ENCODE assay signal across 10 mouse cellular contexts in the genomic region with DNA sequence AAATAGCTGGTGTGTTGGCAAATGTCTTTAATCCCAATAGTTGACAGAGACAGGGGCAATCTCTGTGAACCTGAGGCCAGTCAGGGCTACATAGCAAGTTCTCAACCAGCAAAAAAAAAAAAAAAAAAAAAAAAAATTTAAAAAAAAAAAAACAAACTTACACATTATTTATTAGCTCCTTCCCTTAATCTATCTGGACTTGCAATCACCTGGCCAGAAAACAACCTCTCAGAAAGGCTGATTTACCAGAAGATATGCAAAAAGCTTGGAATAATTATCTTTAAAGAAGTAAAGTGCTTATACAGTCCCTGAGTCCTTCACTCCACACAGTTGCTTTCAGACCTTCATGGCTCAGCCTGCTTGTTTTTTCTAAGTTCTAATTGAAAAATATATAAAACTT. TPM values are rescaled to one million over a fixed set of nuclear protein-coding genes. Genes with fewer than 3 reads are reported as not detected.
A peak's percentile ranks its signal among the peaks of the same experiment; 100 is the strongest.
DNase-seq lines count a peak whose midpoint lies in the region; ATAC-seq and TF ChIP-seq lines count a peak whose summit lies in the region.
"Had no signal": no experiment of that assay in that cellular context is flagged by ENCODE, and none has a peak within 500 bp of the region (broad histone marks: within the 10 kb centered on the region; RNA-seq: fewer than 3 reads in every experiment).

No protein-coding gene starts in this region.

- no peak for TF ChIP-seq POLR2A in cortical plate, adult 2 months (IDR thresholded peaks at IDR 0.05; ENCODE audit: extremely low read depth, insufficient read depth, low read length)

- peak overlapping the region; percentile 65 for H3K4me2 ChIP-seq in heart, postnatal 0 days (ENCODE audit: low read depth, low read length)
- peak overlapping the region; percentile 86 for H3K4me2 ChIP-seq in intestine, embryonic 14.5 days (ENCODE audit: low read length)
- peak overlapping the region; percentile 79 for H3K4me2 ChIP-seq in midbrain, embryonic 16.5 days (ENCODE audit: low read length)

- H3K4me1 ChIP-seq in heart, postnatal 0 days (ENCODE audit: control insufficient read depth, insufficient read depth): peaks cover 16% of the 10 kb centered on the region
- H3K4me1 ChIP-seq in cortical plate, adult 2 months (ENCODE audit: control insufficient read depth, insufficient read depth, low read length): peaks cover 3% of the 10 kb centered on the region; the same call in 1 of the 2 replicates
- H3K4me1 ChIP-seq in intestine, embryonic 14.5 days (replicated peaks; ENCODE audit: control insufficient read depth, insufficient read depth, low read length): peaks cover 14% of the 10 kb centered on the region
- peaks cover 24% of the 10 kb centered on the region for H3K4me1 ChIP-seq in midbrain, embryonic 16.5 days (ENCODE audit: control insufficient read depth, insufficient read depth, low read length)

- peak overlapping the region; percentile 84 for H3K9ac ChIP-seq in heart, postnatal 0 days (replicated peaks; ENCODE audit: low read depth, low read length)
- H3K9ac ChIP-seq in intestine, embryonic 14.5 days (ENCODE audit: low read length): peak overlapping the region; percentile 86
- no peak overlapping the region for H3K9ac ChIP-seq in midbrain, embryonic 16.5 days (ENCODE audit: low read depth, low read length)

- no peaks in the 10 kb centered on the region for H3K27me3 ChIP-seq in heart, postnatal 0 days (ENCODE audit: control insufficient read depth, insufficient read depth, low read length)
- H3K27me3 ChIP-seq in intestine, embryonic 14.5 days (replicated peaks; ENCODE audit: control insufficient read depth, insufficient read depth, low read length): no peaks in the 10 kb centered on the region
- no peaks in the 10 kb centered on the region for H3K27me3 ChIP-seq in midbrain, embryonic 16.5 days (ENCODE audit: control insufficient read depth, insufficient read depth, low read depth, low read length)

- TF ChIP-seq CTCF in heart, postnatal 0 days (IDR thresholded peaks at IDR 0.05; ENCODE audit: low read depth): no peak
- no peak for TF ChIP-seq CTCF in cortical plate, adult 2 months (IDR thresholded peaks at IDR 0.05; ENCODE audit: extremely low read depth, insufficient read depth, low read length)

- no peak for DNase-seq in heart, postnatal 0 days (ENCODE audit: low spot score)
- no peak for DNase-seq in heart, postnatal 4 days
- DNase-seq in intestine, embryonic 14.5 days (ENCODE audit: low spot score): no peak
- no peak for DNase-seq in gastrocnemius, postnatal 25 days
- no peak for DNase-seq in thymus, postnatal 0 days (ENCODE audit: low spot score)
- DNase-seq in spleen, postnatal 4 days (ENCODE audit: low spot score in 2 of 2): no peak
- DNase-seq: right cerebral cortex, postnatal 25 days had no signal

- no peak for ATAC-seq in heart, postnatal 0 days (ENCODE audit: insufficient read depth, low read depth)
- ATAC-seq in intestine, embryonic 14.5 days (replicated peaks; ENCODE audit: low FRiP score, low TSS enrichment, low read depth): no peak
- no peak for ATAC-seq in midbrain, embryonic 16.5 days

- peak overlapping the region; percentile 94; the same call in 1 of the 2 replicates for H3K27ac ChIP-seq in heart, postnatal 0 days (ENCODE audit: low read depth)
- no peak overlapping the region for H3K27ac ChIP-seq in cortical plate, adult 2 months (ENCODE audit: insufficient read depth, low read length)
- H3K27ac ChIP-seq in intestine, embryonic 14.5 days (ENCODE audit: low read depth): no peak overlapping the region
- no peak overlapping the region for H3K27ac ChIP-seq in midbrain, embryonic 16.5 days (ENCODE audit: low read length)

- peak overlapping the region; percentile 78 for H3K4me3 ChIP-seq in heart, postnatal 0 days (ENCODE audit: low read depth, low read length)
- peak overlapping the region; percentile 80; the same call in 1 of the 2 replicates for H3K4me3 ChIP-seq in cortical plate, adult 2 months (ENCODE audit: insufficient read depth, low read length)
- H3K4me3 ChIP-seq in intestine, embryonic 14.5 days (ENCODE audit: low read depth, low read length): peak overlapping the region; percentile 98
- H3K4me3 ChIP-seq in midbrain, embryonic 16.5 days (ENCODE audit: low read depth, low read length): peak overlapping the region; percentile 99

- TF ChIP-seq EP300 in heart, postnatal 0 days (IDR thresholded peaks at IDR 0.05; ENCODE audit: low read depth): no peak

- no peaks in the 10 kb centered on the region for H3K9me3 ChIP-seq in heart, postnatal 0 days (replicated peaks; ENCODE audit: control insufficient read depth, low read length)
- H3K9me3 ChIP-seq in intestine, embryonic 14.5 days (ENCODE audit: control insufficient read depth, low read length): no peaks in the 10 kb centered on the region
- H3K9me3 ChIP-seq in midbrain, embryonic 16.5 days (replicated peaks; ENCODE audit: control insufficient read depth, low read length, poor library complexity, severe bottlenecking): no peaks in the 10 kb centered on the region

- H3K36me3 ChIP-seq in heart, postnatal 0 days (replicated peaks; ENCODE audit: control insufficient read depth, insufficient read depth, low read length): peaks cover 3% of the 10 kb centered on the region; the same call in 1 of the 2 replicates
- H3K36me3 ChIP-seq in intestine, embryonic 14.5 days (ENCODE audit: control insufficient read depth, insufficient read depth, low read length): peaks cover 7% of the 10 kb centered on the region; the same call in 1 of the 2 replicates
- no peaks in the 10 kb centered on the region for H3K36me3 ChIP-seq in midbrain, embryonic 16.5 days (ENCODE audit: control insufficient read depth, insufficient read depth, low read length)

RNA-seq across cellular contexts. Expression of a gene that starts 1.7 kb away (rescaled TPM):
- total RNA-seq in heart, postnatal 0 days (2014; rRNA removed; ENCODE audit: low replicate concordance): 52.8 and 55.2 TPM in 2 replicates
- 85.4 and 90.4 TPM in 2 replicates for polyA plus RNA-seq in heart, postnatal 0 days (2015; fragmentation: Nextera tagmentation; extraction: Ambion mirVana)
- total RNA-seq in heart, postnatal 4 days (2021): 100 to 1,000 TPM; 101 to 109 TPM
- 72.9 and 78.3 TPM in 2 replicates for polyA plus RNA-seq in cortical plate, adult 2 months (2012; rRNA removed)
- polyA plus RNA-seq in intestine, embryonic 14.5 days (2014; fragmentation: Nextera tagmentation; extraction: Ambion mirVana): 138 and 154 TPM in 2 replicates
- 216 and 221 TPM in 2 replicates for polyA plus RNA-seq in midbrain, embryonic 16.5 days (2015; fragmentation: Nextera tagmentation; extraction: Ambion mirVana)
- 10 to 100 TPM; 84.6 to 87.8 TPM for total RNA-seq in gastrocnemius, postnatal 25 days (2021)
- 130 and 145 TPM in 2 replicates for polyA plus RNA-seq in thymus, postnatal 0 days (2015; fragmentation: Nextera tagmentation; extraction: Ambion mirVana)

RNA-seq across cellular contexts. Expression of a gene that starts 1.7 kb away (rescaled TPM):
- total RNA-seq in heart, postnatal 0 days (2014; rRNA removed; ENCODE audit: low replicate concordance): 10.5 and 14.9 TPM in 2 replicates
- polyA plus RNA-seq in heart, postnatal 0 days (2015; fragmentation: Nextera tagmentation; extraction: Ambion mirVana): 6.9 and 7.3 TPM in 2 replicates
- total RNA-seq in heart, postnatal 4 days (2021): 10 to 100 TPM; 12.3 to 14.9 TPM
- polyA plus RNA-seq in cortical plate, adult 2 months (2012; rRNA removed): 9.5 and 10.2 TPM in 2 replicates
- 6.7 and 8.2 TPM in 2 replicates for polyA plus RNA-seq in intestine, embryonic 14.5 days (2014; fragmentation: Nextera tagmentation; extraction: Ambion mirVana)
- 9.6 and 10.0 TPM in 2 replicates for polyA plus RNA-seq in midbrain, embryonic 16.5 days (2015; fragmentation: Nextera tagmentation; extraction: Ambion mirVana)
- total RNA-seq in gastrocnemius, postnatal 25 days (2021): 1 to 10 TPM; 6.5 to 6.7 TPM
- polyA plus RNA-seq in thymus, postnatal 0 days (2015; fragmentation: Nextera tagmentation; extraction: Ambion mirVana): 6.9 and 9.4 TPM in 2 replicates

RNA-seq across cellular contexts. Expression of a gene that starts 9.9 kb away (rescaled TPM):
- total RNA-seq in heart, postnatal 0 days (2014; rRNA removed; ENCODE audit: low replicate concordance): not detected in 2 replicates
- polyA plus RNA-seq in heart, postnatal 0 days (2015; fragmentation: Nextera tagmentation; extraction: Ambion mirVana): 0.46 and 0.55 TPM in 2 replicates
- total RNA-seq in heart, postnatal 4 days (2021): not detected
- polyA plus RNA-seq in cortical plate, adult 2 months (2012; rRNA removed): not detected in 2 replicates
- polyA plus RNA-seq in intestine, embryonic 14.5 days (2014; fragmentation: Nextera tagmentation; extraction: Ambion mirVana): 1.2 and 2.1 TPM in 2 replicates
- polyA plus RNA-seq in midbrain, embryonic 16.5 days (2015; fragmentation: Nextera tagmentation; extraction: Ambion mirVana): 1.0 and 2.2 TPM in 2 replicates
- not detected for total RNA-seq in gastrocnemius, postnatal 25 days (2021)
- polyA plus RNA-seq in thymus, postnatal 0 days (2015; fragmentation: Nextera tagmentation; extraction: Ambion mirVana): 0.63 and 1.4 TPM in 2 replicates
- total RNA-seq: left cerebral cortex, postnatal 14 days had no signal

RNA-seq across cellular contexts. Expression of a gene that starts 37.6 kb away (rescaled TPM):
- 20.1 and 35.7 TPM in 2 replicates for total RNA-seq in heart, postnatal 0 days (2014; rRNA removed; ENCODE audit: low replicate concordance)
- polyA plus RNA-seq in heart, postnatal 0 days (2015; fragmentation: Nextera tagmentation; extraction: Ambion mirVana): 39.8 and 40.8 TPM in 2 replicates
- total RNA-seq in heart, postnatal 4 days (2021): 10 to 100 TPM; 31.9 to 32.8 TPM
- 47.7 and 47.9 TPM in 2 replicates for polyA plus RNA-seq in cortical plate, adult 2 months (2012; rRNA removed)
- polyA plus RNA-seq in intestine, embryonic 14.5 days (2014; fragmentation: Nextera tagmentation; extraction: Ambion mirVana): 77.9 and 84.7 TPM in 2 replicates
- 136 and 141 TPM in 2 replicates for polyA plus RNA-seq in midbrain, embryonic 16.5 days (2015; fragmentation: Nextera tagmentation; extraction: Ambion mirVana)
- 10 to 100 TPM in 1 of 2 experiments, 1 to 10 TPM in 1; 9.3 to 12.5 TPM for total RNA-seq in gastrocnemius, postnatal 25 days (2021)
- 105 and 106 TPM in 2 replicates for polyA plus RNA-seq in thymus, postnatal 0 days (2015; fragmentation: Nextera tagmentation; extraction: Ambion mirVana)
